Mouse (Mus musculus): ENCODE results near the gene Me1. TPM values are rescaled to one million over a fixed set of nuclear protein-coding genes. Genes with fewer than 3 reads are reported as not detected.
A peak's percentile ranks its signal among the peaks of the same experiment; 100 is the strongest.
"Not testable (repeated sequence)": the region's sequence is repeated elsewhere in the genome, so short reads cannot be mapped to it uniquely, and the experiment has no call there.

Me1 gene
- polyA plus RNA-seq, 1 experiment from 2014 or later = 21.8 TPM

- Histone ChIP-seq H3K36me3 (no peaks in the 10 kb centered on the region), H3K4me1 (0 out of 2 replicates have a peak, but pooled peaks cover 9% of the 10 kb centered on the region), H3K4me3 (no peak overlapping the region), H3K27ac (no peak overlapping the region), H3K9me3 (no peaks in the 10 kb centered on the region), H3K4me2 (replicated peaks) (no peak overlapping the region), H3K27me3 (no peaks in the 10 kb centered on the region), H3K9ac (no peak overlapping the region)
- ATAC-seq (ENCODE audit: low FRiP score, low read depth) = no peak
- 89% methylated on average over 2 of the region's 2 CpGs for WGBS
Observed at GRCm38 (mm10) chr9:86622062-86622461, 73.7 kb downstream of the Me1 start.

- ATAC-seq (ENCODE audit: low FRiP score, low read depth) = no peak
- no peak overlapping the region for H3K4me2 ChIP-seq (replicated peaks)
- no peak overlapping the region for H3K27ac ChIP-seq
- no peak overlapping the region for H3K9ac ChIP-seq
- no peaks in the 10 kb centered on the region for H3K27me3 ChIP-seq
- no peaks in the 10 kb centered on the region for H3K9me3 ChIP-seq
- H3K4me3 ChIP-seq = no peak overlapping the region
- 0 out of 2 replicates have a peak, but pooled peaks cover 13% of the 10 kb centered on the region for H3K4me1 ChIP-seq
- 84% methylated on average over 10 of the region's 10 CpGs for WGBS
- no peaks in the 10 kb centered on the region for H3K36me3 ChIP-seq
Observed at GRCm38 (mm10) chr9:86619341-86620139, 76.2 kb downstream of the Me1 start.

- no peak for ATAC-seq (ENCODE audit: low FRiP score, low read depth)
- WGBS = 75% methylated on average over 7 of the region's 7 CpGs
- no peaks in the 10 kb centered on the region for H3K36me3 ChIP-seq
- no peaks in the 10 kb centered on the region for H3K9me3 ChIP-seq
- H3K4me2 ChIP-seq (replicated peaks) = no peak overlapping the region
- no peak overlapping the region for H3K4me3 ChIP-seq
- H3K27ac ChIP-seq = no peak overlapping the region
- H3K27me3 ChIP-seq = no peaks in the 10 kb centered on the region
- no peak overlapping the region for H3K9ac ChIP-seq
- H3K4me1 ChIP-seq = 0 out of 2 replicates have a peak, but pooled peaks cover 13% of the 10 kb centered on the region
Observed at GRCm38 (mm10) chr9:86617837-86618492, 77.8 kb downstream of the Me1 start.

GRCm38 (mm10) chr9:86615765-86616164 is 80.0 kb downstream of the Me1 start:
- H3K36me3 ChIP-seq = peaks cover 6% of the 10 kb centered on the region; the same call in 1 of the 2 replicates
- H3K4me1 ChIP-seq = 0 out of 2 replicates have a peak, but pooled peaks cover 13% of the 10 kb centered on the region
- H3K4me2 ChIP-seq (replicated peaks) = no peak overlapping the region
- H3K9ac ChIP-seq = no peak overlapping the region
- no peak overlapping the region for H3K27ac ChIP-seq
- 85% methylated on average over 1 of the region's 1 CpGs for WGBS
- H3K9me3 ChIP-seq = no peaks in the 10 kb centered on the region
- H3K4me3 ChIP-seq = no peak overlapping the region
- ATAC-seq (ENCODE audit: low FRiP score, low read depth) = no peak
- no peaks in the 10 kb centered on the region for H3K27me3 ChIP-seq

GRCm38 (mm10) chr9:86612091-86612490 is 83.7 kb downstream of the Me1 start:
- ATAC-seq (ENCODE audit: low FRiP score, low read depth) = no peak
- WGBS = 82% methylated on average over 4 of the region's 4 CpGs
- 0 out of 2 replicates have a peak, but pooled peaks cover 5% of the 10 kb centered on the region for H3K4me1 ChIP-seq

GRCm38 (mm10) chr9:86605776-86606175 is 90.0 kb downstream of the Me1 start:
- Histone ChIP-seq H3K36me3 (no peaks in the 10 kb centered on the region; the same call in 1 of the 2 replicates), H3K4me1 (peaks cover 5% of the 10 kb centered on the region), H3K4me3 (no peak overlapping the region), H3K4me2 (replicated peaks) (no peak overlapping the region), H3K9ac (no peak overlapping the region), H3K9me3 (no peaks in the 10 kb centered on the region), H3K27me3 (no peaks in the 10 kb centered on the region), H3K27ac (no peak overlapping the region)
- ATAC-seq (ENCODE audit: low FRiP score, low read depth) = no peak
- whole genome bisulfite sequencing = 76% methylated on average over 6 of the region's 6 CpGs

More at GRCm38 (mm10) chr9:86612091-86612490, 83.7 kb downstream of the Me1 start:
- H3K4me2 ChIP-seq (replicated peaks) = no peak overlapping the region
- no peak overlapping the region for H3K27ac ChIP-seq
- no peak overlapping the region for H3K4me3 ChIP-seq
- H3K9me3 ChIP-seq = no peaks in the 10 kb centered on the region
- no peaks in the 10 kb centered on the region for H3K27me3 ChIP-seq
- peaks cover 6% of the 10 kb centered on the region; the same call in 1 of the 2 replicates for H3K36me3 ChIP-seq
- no peak overlapping the region for H3K9ac ChIP-seq

GRCm38 (mm10) chr9:86599723-86600303 is 95.9 kb downstream of the Me1 start:
- Histone ChIP-seq H3K4me2 (replicated peaks) (no peak overlapping the region), H3K36me3 (no peaks in the 10 kb centered on the region; the same call in 1 of the 2 replicates), H3K9me3 (no peaks in the 10 kb centered on the region), H3K27me3 (no peaks in the 10 kb centered on the region), H3K4me3 (no peak overlapping the region), H3K27ac (no peak overlapping the region), H3K9ac (no peak overlapping the region), H3K4me1 (no peaks in the 10 kb centered on the region; the same call in 1 of the 2 replicates)
- no peak for ATAC-seq (ENCODE audit: low FRiP score, low read depth)
- 43% methylated on average over 8 of the region's 8 CpGs for WGBS

GRCm38 (mm10) chr9:86596983-86597382 is 98.8 kb downstream of the Me1 start:
- not testable (repeated sequence) for H3K27me3 ChIP-seq; H3K36me3 ChIP-seq; ATAC-seq (ENCODE audit: low FRiP score, low read depth)

GRCm38 (mm10) chr9:86594357-86594767 is 101.4 kb downstream of the Me1 start:
- H3K27me3 ChIP-seq; H3K36me3 ChIP-seq; H3K4me1 ChIP-seq; H3K9ac ChIP-seq; H3K27ac ChIP-seq; H3K4me3 ChIP-seq; ATAC-seq (ENCODE audit: low FRiP score, low read depth); H3K9me3 ChIP-seq; H3K4me2 ChIP-seq (replicated peaks): not testable (repeated sequence)
- 60% methylated on average over 10 of the region's 10 CpGs for WGBS

More at GRCm38 (mm10) chr9:86596983-86597382, 98.8 kb downstream of the Me1 start:
- H3K27ac ChIP-seq; H3K4me2 ChIP-seq (replicated peaks); H3K9me3 ChIP-seq; H3K9ac ChIP-seq; H3K4me1 ChIP-seq; H3K4me3 ChIP-seq: not testable (repeated sequence)

- Histone ChIP-seq H3K36me3 (peaks cover 3% of the 10 kb centered on the region; the same call in 1 of the 2 replicates), H3K4me2 (replicated peaks) (no peak overlapping the region), H3K4me1 (no peaks in the 10 kb centered on the region), H3K27ac (no peak overlapping the region), H3K4me3 (no peak overlapping the region), H3K9ac (no peak overlapping the region), H3K27me3 (no peaks in the 10 kb centered on the region), H3K9me3 (no peaks in the 10 kb centered on the region)
- 81% methylated on average over 19 of the region's 19 CpGs for WGBS
- ATAC-seq (ENCODE audit: low FRiP score, low read depth) = peak; percentile 28; the same call in 1 of the 2 replicates
Observed at GRCm38 (mm10) chr9:86592676-86593668, 102.8 kb downstream of the Me1 start.

- H3K4me3 ChIP-seq = no peak overlapping the region
- H3K9ac ChIP-seq = no peak overlapping the region
- no peak overlapping the region for H3K4me2 ChIP-seq (replicated peaks)
- H3K36me3 ChIP-seq = peaks cover 3% of the 10 kb centered on the region; the same call in 1 of the 2 replicates
- no peak overlapping the region for H3K27ac ChIP-seq
- no peaks in the 10 kb centered on the region for H3K27me3 ChIP-seq
- H3K9me3 ChIP-seq = no peaks in the 10 kb centered on the region
- no peak for ATAC-seq (ENCODE audit: low FRiP score, low read depth)
- no peaks in the 10 kb centered on the region for H3K4me1 ChIP-seq
- 89% methylated on average over 11 of the region's 11 CpGs for WGBS
Observed at GRCm38 (mm10) chr9:86587019-86587795, 108.5 kb downstream of the Me1 start.
